Mouse (Mus musculus): ENCODE measurements around the gene Rdh9.

Gene Rdh9

DNA sequence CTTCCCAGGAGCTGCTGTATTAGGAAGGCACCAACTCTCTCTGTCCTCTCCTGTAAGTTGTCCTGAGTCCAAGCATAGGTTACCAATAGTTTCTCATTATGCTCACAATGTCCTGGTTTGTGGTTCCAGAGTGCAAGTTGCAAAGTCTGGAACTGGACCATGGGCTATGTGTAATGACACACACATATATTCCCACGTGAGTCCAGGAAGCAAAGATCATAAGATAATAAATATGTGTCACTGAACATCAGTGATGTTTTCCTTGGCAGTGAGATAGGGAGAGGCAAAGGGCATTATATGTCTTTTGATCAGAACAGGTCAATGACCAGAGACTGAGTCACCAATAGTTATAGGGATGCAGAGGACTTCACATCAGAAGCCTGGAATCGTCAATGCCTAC is at the start of gene Rdh9:
Rdh9 (plus strand) TSS at position 376 of the 400 bp plus-strand sequence.
- DNase-seq, result no peak

DNA sequence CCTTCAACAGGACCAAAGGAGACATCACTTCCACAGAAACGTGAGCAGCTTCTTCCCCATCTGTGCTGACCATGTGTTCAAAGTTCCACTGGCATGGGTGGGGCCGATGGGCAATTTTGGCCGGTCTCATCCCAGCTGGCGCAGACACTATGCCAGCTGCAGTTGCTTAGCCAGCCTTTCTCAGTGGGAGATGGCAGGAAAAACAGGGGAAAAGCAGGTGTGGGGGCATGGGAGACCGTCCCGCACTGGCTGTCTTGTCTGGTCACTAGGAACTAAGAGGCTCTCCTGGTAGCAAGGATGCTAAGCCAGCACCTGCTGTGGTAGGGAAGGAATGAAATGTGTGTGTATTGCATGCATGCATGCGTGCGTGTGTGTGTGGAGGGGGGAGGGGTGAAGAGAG is 47.7 kb upstream of the Rdh9 start:
- no peak for DNase-seq

DNA sequence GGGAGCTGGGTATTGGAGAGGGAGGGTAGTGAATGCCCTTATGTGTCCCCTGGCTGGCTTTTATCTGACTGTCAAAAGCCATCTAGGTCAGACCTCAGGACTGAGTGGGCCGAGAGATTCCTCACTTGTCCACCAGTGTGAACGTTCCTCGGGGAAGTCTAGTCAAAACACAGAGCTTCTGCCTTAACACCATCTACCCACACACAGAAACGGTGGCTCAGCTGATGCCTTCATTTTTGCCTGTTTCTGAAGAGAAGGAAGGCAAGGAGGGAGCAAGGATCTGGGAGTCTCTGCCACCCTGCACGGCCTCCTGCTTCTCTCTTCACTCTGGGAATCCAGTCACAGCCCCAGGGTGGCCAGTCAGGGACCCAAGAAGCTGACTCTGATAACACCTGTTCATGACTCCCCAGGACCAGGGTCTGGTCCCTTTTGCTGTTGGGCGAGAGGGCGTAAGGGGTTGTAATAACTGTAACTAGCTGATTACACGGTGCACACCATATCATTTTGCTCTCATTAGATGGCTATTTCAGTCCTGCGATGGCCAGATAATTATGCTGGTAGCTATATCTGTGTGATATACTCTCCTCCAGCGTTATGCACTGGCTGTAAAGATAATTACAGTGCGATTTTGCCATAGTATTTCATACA is 45.8 kb upstream of the Rdh9 start:
- no peak for DNase-seq

DNA sequence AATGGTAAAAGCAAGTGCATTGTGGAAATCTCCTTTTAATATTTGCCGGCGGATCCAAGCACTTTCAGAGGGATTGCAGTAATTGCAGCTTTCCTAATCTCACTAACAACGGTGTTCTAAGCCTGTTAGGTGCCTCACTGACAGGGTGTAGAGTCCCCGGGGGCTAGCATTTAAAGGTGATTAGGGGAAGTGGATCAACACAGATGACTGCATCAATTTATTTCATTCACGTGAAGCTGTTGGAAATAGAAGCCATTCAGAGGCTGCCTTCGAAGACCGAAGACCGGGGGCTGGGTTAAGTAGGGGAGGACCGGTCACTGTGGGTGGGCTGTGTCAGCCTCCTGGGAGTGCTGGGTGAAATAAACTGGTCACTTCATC is 45.3 kb upstream of the Rdh9 start:
- DNase-seq, result no peak

DNA sequence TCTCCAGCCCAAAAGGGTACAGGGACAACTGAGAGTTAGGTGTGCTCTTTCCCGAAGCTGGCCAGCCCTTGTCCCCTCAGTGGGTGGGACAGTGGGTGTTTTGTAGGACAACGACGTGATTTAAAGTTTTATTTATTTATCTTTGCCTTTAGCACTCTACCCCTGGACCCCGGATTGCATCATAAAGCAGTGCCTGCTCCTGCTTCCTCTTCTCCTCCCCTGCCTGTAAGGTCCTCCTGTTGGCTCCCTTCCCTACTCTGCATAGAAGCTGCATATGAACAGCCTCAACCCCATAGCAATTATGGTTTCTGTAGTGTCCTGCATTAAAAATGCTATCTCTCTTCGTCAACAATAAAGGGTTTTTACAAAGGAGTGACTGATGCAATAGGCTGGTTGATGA is 44.8 kb upstream of the Rdh9 start:
- no peak for DNase-seq

DNA sequence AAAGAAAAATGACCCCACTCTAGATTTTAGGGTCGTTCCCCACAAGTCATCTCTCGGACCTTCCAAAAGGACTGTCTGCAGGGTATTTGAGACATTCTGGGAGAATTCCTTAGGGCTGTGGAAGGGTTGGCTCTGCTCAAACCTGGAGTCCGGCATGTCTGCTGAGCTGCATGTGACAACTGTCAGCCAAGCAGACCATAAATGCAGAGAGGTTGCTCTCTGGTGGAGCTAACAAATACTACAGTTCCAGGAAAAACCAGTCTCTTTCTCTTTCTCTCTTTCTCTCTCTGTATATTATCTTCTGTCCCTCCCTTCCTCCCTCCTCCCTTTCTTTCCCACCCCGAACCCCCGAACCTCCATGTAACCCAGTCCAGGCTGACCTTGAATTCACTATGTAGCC is 41.8 kb upstream of the Rdh9 start:
- DNase-seq, result no peak

DNA sequence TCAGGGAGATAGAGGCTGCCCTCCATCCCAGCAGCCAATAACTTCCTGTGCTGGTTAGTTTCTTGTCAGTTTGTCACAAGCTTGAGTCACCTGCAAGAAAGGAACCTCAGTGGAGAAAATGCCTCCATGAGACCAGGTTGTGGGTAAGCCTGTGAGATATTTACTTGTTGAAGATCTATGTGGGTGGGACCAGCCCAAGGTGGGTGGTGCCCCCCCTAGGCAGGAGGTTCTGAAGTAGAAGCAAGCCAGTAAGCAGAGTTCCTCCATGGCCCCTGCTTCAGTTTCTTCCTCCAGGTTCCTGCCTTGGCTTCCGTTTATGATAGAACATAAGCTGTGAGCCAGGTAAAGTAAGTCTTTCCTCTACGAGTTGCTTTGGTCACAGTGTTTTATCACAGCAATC is 39.9 kb upstream of the Rdh9 start:
- no peak for DNase-seq

DNA sequence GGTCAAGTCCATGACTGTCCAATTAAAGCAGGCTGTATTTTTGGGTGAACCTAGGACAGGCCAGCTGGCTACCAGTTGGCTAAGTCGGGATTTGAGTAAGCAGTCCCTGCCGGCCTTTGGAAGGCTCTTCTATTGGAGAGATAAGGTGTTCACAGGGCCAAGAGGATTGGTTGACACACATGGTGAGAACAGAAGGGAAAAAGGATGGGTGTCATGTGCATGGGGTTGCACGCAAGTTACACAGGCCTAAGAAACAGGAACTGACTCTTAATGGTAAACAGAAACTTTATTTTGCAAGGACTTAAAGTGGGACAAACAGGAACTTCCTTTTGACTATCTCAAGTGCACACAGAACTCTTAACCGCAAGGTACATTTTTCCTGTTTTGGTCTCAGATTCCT is 39.3 kb upstream of the Rdh9 start:
- DNase-seq, result no peak

DNA sequence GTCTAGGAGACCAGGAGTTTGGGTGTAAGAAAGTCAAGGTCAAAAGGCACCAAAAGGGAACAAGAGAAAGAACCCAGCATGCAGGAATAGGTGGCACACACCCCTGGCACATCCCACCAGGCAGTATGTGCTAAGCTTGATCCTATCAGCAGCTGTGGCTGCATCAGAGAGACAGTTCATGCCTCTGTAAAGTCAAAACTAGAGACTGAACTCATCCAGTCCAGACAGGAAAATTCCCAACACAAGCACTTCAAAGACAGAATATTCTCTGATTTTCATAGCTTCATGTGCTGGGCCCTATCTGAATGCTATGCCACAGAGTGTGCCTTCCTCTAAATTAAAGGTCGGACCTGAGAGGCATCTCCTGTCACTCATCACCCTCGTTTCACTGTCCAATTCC is 38.6 kb upstream of the Rdh9 start:
- no peak for DNase-seq

DNA sequence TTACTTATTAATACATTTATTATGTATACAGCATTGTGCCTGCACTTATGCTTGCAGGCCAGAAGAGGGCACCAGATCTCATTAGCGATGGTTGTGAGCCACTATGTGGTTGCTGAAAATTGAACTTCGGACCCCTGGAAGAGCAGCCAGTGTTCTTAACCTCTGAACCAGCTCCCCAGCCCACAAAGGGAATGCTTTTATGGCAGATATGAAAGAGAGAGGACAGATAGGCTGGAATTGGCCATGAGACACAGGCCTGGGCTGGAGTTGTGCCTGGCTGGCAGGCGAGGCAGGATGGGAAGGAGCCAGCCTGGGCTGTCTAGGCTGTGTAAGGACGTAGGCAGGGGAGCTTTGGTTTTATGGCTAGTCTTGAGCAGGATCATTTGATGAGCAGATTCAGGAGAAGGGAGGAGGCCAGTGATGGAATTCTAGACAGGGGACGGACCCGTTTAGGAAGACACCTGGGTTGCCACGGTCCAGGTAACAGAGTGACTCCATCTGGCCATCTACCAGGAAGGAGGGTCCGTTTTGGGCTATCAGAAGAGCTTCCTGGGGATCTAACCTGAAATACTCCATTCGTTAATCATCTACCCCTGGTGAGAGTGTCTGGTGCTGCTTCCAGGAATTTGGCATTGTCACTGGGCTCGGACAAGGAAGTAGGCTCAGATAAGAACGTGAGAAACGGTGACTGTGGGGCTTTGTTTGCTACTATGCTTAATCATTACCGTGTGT is 37.9 kb upstream of the Rdh9 start:
- no peak for DNase-seq

DNA sequence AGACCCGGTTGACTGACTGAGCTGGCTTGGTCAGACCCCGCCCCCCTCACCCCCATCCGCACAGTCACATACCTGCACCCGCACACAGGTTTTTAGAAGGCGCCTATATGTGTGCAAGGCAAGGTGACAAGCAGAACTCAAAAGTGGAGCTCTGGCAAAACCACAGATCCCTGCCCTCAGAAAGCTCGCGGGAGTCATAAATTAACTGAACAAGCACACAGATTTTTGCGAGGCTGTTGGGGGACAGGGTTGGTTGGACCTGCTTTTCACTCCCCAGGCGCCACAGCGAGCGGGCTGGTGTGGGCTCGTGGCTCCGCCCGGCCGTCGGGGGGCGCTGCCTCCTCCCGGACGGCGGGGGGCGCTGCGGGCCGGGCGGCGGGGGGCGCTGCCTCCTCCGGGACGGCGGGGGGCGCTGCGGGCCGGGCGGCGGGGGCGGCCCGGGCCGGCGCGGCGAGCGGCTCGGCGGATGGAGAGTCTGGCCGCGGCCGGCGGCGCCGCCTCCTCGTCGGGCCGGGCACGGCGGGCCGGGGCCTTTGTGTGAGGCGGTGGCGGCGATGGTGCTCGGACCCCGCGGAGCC is 37.0 kb upstream of the Rdh9 start, which contains the start of gene Zbtb39:
Zbtb39 (plus strand) TSS at position 456 of the 578 bp plus-strand sequence.
- peak; percentile 79 for DNase-seq

DNA sequence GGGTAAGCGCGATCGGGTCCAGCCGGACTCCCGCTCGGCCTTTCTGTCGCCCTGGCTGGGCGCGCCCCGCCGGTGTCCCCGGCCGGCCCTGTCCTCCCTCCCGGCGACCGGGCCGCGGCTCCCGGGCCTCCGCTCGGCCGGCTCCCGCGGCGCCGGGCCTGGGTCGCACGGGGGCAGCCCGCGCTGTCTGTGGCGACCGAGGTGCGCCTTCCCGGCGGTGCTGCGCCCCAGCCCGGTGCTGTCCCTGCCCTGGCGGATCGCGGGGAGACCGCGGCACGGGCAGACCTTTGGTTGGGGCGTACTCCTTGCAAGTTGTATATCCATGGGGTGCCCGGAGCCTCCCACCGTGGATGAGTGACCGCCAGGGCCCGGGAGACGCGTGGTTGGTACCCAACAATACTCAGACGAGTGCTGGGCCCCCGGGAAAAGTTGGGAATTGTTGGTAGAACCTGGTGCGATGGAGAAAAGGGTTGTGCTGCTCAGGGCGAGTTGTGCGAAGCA is 36.5 kb upstream of the Rdh9 start:
- no peak for DNase-seq

DNA sequence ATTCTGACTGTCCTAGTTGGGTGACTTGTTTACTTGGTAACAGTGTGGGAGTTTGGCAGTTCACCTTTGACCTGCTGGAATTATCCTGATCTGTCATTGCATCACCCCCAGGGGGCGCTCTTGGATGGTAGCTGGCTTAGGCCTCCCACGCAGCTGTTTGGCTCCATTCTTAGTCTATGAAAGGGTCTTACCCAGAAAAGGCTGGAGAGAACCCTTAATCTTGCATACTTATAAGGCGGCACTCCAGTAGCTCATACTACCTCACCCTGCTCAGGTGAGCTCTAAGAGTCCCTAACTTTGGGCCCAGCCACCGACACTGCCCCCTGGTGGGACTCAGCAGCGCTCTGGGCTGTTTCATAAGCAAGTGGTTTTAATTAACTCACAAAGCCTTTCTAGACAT is 31.5 kb upstream of the Rdh9 start:
- no peak for DNase-seq

DNA sequence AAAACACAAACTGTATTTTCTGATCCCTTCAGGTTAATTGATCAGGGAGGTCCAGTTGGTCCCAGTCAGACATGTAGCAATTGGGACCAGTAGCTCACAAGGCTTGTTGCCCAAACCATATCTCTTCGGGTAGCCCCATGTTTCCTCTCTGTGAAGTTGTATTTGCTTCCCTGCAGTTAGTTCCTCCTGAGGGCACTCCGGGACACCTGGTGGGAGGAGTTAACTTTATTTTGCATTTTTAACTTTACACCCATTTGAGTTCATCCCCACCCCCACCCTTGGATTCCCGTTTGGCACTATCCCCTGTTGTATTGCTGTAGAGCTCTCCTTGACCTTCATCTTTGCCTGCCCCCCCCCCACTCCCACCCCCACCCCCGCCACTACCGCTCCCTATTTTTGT is 30.3 kb upstream of the Rdh9 start:
- DNase-seq, result no peak

DNA sequence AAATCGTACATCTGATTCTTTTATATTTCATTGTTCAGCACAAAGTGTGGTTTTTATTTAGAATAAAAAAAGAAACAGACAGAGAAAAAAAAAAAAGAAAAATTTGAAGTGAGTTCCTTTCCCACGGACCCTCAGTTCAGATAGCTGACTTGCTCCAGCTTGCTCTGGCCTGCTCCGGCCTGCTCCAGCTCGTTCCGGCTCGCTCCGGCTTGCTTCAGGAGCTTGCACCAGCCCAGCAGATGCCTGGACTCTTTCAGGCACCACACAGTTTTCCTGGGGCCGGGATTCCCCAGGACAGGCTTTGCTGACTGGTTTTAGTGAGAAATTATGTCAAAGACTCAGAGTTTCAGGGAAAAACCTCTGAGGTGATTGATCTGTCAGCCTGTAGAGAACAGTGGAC is 28.9 kb upstream of the Rdh9 start:
- no peak for DNase-seq

DNA sequence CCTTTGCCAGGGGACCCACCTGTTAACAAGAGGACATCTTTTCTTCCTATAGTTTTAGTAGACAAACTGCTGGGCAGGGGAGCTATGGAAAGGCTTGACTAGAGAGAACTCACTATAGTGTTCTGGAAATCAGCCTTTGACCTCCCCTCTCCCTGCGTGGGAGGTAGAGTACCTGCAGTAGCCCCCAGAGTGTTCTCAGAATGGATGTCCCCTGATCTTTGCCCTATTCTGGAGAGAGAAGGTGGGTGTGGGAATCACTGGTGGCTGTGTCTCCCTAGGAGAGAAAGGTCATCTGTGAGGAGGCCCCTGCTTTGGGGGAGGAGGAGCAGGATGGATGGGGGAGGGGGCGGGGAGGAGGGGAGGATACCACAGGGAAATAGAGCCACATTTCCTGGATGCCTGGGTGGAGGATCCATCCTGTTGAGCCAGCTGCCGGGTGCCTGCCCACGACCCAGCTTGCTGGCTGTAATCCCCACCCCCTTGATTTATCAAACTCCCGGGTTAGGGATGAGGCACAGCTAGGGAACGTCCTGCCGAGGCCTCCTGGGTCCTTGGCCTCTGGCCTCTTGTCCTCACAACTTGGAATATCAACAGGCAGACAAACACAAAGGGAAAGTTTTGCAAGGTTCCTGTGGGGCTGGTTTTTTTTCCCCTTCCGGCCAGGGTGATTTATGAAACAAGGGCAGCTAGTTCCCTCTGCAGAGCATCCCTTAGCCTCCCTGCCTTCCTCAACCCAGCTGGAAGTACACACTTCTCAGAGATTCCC is 27.2 kb upstream of the Rdh9 start:
- no peak for DNase-seq

DNA sequence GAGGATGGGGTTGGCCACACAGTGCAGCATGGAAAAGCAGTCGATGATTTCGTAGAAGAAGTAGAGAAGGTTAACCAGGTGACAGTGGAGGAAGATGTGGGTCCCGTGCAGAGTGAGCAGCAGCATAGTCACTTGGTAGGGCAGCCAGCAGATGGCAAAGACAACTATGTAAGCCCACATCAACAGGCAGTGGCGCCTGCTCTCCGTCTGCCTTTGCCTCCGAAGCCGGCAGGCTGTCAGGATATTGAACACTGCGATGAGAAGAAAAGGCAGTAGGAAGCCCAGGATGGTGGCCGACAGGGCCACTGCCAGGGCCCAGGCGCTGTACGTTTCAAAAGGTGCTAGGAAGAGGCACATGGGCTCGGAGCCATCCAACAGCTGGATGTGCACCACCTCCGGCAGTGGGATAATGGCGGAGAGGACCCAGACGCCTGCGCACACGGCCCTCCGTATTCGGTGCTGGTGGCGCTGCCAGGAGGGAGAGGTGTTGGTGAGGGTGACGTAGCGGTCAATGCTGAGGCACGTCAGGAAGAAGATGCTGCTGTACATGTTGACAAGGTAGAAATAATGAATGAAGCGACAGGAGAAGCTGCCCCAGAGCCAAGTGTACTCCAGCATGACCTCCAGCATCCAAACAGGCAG is 25.9 kb upstream of the Rdh9 start:
- peak; percentile 14 for DNase-seq

DNA sequence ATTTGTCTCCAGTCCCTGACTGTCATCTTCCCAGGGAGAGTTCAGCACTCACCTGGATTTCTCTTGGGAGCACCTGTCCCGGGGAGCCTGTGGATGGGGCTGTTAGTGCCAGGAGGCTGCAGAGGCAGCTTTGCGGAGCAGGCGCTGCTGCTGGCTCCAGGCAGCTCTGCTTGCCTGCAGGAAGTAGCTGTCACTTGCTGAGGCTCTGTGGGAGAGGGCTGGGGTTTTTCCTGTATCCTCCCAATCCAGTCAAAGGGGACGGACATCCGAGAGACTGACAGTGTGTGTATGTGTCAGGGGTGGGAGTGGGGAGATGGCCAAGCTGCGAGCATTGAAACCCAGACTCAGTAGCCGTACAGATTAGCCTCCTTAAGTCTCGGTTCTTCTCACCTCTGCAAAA is 24.6 kb upstream of the Rdh9 start, which contains the start of gene Gpr182:
Gpr182 (minus strand) TSS at position 185 of the 400 bp plus-strand sequence.
- DNase-seq, result no peak

DNA sequence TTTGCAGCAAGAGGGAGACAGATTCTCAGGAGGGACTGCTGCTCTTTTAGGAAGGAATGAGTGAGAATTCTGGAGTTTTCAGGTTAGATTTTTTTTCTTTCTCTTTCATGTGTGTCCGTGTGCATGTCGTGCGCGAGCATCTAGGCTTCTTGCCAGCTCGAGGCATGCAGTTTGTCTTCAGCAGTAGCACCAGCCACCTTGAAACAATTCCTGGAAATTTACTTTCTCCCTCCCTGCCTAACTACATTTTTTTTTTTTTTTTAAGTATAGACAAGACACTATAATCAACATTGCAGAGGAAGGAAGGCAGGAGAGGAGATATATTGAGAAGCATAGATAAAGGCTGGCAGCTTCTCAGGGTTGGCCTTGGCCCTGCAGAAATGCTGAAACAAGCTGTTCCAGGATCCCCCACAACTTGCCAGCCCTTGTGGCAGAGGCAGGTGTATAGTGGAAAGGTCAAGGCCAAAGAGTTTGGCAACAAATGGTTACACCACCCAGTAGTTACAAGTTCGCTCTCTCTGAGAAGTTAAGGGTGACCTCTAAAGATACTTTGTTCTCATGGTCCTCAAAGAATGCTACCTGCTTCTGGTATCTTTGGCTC is 21.5 kb upstream of the Rdh9 start:
- no peak for DNase-seq

DNA sequence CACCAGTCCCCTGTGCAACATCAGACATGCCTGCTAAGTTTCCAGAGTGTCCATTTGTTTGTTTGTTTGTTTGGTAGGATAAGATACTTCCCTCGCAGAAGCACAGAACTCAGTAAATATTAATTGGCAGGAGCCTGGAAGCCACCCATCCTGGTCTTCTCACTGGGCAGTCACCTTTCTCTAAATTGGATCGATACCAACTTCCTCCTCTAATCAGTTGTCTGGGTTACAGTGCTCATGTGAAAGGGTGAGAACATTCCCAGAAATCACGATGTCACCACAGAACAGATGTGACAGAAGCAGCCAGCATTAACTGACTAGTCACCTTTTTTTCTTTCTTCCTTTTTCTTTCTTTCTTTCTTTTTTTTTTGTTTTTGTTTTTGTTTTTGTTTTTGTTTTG is 20.9 kb upstream of the Rdh9 start:
- no peak for DNase-seq

DNA sequence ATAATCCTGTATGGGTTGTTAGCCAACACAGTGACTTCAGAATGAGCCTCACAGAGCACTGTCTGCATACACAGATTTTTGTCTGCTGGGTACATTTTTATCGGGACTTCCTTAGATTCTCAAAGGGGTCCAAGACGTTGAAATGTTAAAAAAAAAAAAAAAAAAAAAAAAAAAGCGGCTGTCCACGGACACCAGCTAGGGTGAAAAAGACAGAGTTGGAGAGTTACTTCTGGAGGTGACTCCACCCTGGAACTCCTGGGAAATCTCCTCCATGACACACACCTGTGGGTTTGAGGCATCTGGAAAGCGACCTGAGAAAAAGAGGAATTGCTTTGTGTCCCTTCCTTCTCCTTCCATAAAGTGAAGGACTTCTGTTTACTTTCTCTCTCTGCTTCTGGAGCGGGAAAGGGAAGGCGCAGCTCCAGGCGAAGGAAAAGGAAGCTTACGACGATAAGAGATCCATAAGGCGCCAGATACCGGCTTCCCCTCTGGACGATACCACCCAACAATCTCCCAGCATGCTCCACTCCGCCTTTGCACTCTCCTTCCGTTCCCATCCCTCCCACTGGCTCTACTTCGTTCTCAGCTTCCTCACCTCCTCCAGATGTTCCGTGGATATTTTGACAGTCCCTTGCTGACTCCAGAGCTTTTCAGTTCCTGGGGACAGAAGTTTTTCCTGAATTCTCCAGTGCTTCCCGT is 20.3 kb upstream of the Rdh9 start:
- DNase-seq, result no peak

Measured in right cerebral cortex, postnatal 25 days (tissue).